Mouse (Mus musculus): ENCODE data around the gene Palm. TPM values are rescaled to one million over a fixed set of nuclear protein-coding genes. Genes with fewer than 3 reads are reported as not detected.

Gene Palm
- total RNA-seq, 2 experiments from 2014 or later = 75.4 to 93.7 TPM

DNA sequence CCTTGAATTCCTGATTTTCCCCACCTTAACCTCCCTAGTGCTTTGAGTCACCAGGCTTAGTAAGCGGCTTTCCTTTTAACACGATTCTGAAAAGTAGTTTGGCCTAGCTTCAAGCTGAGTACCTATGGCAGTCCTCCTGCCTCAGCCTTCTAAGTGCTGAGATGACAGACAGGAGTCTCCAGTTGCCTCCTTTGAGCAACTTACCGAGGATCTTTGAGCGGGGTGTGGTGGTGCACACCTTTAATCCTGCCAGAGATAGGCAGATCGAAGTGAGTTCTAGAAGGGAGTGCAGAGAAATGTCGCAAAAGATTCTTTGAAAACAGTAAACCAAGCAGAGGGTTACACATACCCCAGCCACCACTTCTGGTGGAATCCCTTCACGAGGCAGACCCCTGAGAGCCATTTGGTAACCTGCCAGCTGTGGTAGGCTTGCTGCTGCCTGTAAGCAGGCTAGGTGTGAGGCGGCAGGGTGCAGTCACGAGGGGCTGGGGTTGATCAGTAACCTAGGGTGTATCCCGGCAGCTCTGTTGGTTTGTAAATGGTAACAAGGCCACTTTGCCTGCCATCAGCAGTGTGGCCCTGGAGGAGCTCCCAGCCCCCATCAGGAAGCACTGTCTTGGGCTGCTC, 62.3 kb downstream of the Palm start:
- peak in 1 of 2 experiments; percentile 58 for DNase-seq

DNA sequence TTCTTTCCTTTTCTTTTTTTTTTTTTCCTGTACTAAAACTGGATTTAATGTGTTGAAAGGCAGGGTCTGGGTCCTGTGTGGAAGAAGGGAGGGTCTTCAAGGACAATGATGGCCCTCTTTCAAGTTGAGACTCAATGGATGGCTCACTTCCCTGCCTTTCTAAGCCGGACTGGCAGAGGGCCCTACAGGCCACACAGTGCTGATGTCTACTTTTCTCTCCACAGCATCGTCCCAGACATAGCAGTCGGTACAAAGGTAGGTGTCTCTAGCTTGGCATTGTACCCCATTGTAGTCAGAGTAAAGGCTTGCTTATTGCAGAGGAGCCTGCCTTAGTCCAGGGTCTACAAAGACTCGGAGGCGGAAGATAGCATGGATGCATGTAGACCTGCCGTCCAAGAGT, 62.9 kb downstream of the Palm start:
- no peak for DNase-seq

DNA sequence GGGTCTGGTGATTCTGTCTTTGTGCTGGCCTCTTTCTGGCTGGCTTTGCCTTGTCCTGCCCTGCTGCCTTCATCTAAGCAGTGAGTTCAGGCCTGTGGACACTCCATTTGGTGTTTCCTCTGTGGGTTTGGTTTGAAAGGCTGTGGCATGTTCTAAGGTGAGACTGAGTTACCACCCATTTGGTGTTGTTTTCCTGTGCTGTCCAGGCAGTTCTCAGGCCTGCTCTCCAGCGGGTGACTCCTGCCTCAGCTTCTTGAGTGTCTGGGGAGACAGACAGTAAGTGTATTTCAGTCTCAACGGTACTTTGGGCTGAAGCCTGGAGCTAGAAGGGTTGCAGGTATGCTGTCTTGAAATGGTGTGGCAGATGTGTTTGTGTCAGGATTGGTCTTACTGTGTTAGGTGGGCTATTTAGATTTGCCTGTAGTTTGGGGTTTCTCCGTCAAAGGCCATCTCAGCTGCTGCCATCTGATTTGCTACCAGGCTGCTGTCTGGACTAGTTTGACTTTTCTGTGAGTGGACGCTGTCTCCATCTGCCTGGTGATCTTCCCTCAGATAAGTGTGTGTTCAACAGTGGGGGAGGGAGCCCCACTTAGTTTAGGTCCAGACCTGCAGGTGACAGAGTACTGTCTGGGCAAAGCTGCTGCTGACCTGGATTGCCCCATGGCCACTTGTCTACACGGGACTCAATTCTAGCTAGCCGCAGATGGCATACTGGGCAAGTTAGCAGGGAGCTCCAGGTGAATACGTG, 63.5 kb downstream of the Palm start:
- no peak for DNase-seq

DNA sequence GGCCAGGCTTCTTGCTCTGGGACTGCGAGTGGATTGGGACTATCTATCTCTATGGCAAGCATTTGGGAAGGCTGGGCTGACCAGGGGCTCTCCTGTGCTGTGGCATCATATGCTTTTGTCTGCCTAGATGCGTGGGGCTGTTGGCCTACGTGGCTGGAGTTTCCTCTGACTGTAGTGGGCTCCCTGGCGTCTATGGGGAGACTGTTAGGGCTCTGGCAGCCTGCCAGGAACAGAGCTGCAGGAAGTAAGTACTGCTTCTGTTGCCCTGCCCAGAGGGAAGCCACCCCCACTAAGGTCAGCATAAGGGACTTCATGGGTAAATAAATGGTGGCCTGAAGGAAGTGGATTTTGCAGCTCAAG, 64.1 kb downstream of the Palm start:
- DNase-seq = peak; percentile 73 to 87

DNA sequence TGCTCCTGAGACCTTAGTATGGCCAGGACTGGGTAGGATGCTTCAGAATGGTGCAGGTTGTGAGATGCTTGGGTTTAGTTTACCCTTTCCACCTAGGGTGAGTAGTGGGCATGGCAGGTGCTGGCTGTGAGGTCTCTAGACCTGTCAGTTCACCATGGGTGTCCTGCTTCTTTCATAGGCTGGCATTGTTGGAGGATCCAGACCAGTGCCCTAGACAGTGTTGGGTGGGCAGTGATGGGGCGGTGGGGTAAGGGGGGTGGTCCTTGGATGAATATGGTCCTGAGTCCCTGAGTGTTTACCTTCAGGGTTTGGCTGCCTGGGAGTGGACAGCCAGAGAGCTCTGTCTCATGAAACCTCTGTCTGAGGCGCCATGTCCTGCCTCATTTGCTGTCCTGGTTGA, 64.5 kb downstream of the Palm start:
- no peak for DNase-seq

DNA sequence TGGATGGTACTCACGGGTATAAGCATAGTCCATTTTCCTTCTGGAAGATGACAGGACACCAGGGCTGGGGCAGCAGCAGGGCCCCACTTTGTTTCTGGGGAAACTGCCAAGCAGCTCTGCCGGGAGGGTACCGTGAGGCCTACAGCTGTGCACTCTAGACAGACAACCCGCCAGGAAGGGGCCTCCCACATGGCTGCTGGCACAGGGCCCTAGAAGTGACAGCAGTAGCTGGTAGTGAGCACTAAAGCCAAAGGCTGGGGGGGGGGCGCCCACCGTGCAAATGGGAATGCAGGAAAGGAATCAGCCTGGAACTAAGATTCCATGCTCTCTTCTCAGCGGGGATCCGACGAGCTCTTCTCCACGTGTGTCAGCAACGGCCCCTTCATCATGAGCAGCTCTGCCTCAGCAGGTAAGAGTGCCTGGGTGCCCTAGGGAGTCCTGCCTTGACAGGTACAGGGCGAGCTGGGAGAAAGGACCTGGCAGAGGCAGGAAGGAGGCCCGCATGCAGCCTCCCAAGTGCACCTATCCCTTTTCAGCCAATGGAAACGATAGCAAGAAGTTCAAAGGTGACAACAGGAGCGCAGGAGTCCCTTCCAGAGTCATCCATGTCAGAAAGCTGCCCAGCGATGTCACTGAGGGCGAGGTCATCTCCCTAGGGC, 65.2 kb downstream of the Palm start:
- DNase-seq = peak; percentile 71 to 84

DNA sequence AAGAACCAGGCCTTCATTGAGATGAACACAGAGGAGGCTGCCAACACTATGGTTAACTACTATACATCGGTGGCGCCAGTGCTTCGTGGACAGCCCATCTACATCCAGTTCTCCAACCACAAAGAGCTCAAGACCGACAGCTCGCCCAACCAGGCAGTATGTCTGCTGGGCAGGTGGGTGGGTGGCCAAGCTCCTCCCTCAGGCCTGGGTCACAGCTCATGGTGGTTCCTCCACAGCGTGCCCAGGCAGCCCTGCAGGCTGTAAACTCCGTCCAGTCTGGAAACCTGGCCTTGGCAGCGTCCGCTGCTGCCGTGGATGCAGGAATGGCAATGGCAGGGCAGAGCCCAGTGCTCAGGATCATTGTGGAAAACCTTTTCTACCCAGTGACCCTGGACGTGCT, 65.7 kb downstream of the Palm start:
- no peak for DNase-seq

DNA sequence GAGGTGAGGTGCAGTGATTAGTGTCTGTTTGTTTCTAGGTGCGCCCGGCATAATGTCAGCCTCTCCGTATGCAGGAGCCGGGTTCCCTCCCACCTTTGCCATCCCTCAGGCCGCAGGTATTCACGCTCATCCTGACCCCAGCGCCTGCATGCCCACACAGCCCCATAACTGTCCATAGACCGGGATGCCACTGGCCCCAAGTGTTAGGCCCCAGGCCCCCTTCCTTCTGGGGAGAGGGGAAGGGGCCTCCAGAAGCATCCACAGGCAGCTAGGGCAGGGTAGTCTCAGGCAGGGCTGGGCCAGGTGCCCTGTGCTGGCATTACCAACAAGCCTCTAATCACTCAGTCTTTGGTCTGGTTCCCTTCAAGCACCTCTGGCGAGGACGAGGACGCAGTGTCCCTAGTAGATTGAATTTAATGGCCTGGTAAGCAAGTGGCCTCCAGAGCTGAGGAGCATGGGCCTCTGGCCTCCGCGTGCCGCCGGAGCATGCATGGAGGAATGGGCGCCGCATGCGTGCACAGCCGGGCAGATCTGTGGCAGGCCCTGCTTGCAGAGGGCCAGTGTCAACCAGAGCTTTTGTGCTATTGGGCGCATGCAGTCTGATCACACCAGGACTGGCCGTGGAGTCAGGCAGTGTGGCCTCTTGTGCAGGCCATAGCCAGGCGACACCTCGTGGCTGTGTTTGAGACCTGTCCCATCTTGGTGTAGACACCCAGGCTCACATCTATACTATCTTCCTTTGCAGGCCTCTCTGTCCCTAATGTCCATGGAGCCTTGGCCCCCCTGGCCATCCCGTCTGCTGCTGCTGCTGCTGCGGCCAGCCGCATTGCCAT, 66.9 kb downstream of the Palm start:
- DNase-seq = no peak

DNA sequence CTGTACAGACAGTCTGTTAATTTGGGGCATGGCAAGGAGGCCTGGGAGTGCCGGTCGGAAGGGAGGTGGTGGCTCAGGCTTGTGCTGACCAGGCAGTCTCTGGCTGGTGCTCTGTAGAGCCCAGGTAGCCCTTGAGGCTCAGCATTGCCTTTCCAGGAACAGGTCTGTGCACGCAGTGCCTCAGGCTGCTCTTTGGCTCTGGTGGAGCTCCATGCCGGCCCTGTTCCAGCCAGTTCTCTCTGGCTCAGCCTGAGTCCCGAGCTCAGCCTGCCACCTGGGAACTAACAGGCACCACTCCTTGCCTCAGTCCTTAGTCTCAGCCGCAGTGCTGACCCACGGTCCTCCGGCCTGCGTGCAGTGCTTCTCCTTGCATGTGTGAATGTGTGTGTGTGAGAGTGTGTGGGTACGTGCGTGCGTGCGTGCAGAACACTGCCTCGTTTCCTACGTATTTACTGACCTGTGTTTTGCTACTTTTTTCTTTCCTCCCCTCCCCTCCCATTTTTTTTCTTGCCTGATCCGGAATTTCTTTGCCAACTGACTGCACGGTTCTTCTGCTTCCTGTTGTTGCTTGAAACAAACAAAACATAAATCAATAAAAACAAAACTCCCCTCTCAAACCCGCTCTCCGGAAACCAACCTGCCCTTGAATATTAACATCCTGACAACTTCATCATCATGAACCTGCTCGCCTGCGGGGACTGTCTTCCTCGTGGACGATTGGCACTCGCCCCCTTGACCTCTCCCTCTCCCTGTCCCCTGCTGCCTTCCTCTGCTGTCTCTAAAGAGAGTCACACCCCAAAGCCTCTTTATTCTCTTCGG, 68.1 kb downstream of the Palm start:
- DNase-seq = no peak

DNA sequence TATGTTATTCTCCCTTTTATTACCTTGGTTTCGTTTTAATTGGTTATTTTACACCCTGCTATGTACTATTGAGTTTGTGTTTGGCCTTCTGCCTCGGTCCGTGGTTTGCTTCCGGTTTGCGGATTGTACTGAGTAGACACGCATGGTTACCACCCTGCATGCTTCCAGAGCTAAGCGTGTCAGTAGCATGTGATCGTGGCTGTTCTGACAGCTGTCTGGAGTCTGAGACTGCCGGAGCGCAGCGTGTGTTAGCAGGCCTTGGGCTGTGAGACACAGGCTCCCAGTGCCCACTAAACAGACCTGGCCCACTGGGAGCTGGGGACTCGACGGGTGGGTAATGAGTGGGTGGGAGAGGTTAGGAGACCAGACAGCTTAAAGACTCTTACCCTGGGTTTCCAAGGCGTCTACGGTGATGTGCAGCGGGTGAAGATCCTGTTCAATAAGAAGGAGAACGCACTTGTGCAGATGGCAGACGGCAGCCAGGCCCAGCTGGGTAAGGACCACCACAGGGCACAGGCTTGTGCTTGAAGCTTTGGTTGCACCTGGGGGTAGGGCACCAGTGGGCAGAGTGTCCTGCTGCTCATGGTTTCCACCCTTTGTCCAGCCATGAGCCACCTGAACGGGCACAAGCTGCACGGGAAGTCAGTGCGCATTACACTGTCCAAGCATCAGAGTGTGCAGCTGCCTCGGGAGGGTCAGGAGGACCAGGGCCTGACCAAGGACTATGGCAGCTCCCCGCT, 68.8 kb downstream of the Palm start:
- DNase-seq = no peak

DNA sequence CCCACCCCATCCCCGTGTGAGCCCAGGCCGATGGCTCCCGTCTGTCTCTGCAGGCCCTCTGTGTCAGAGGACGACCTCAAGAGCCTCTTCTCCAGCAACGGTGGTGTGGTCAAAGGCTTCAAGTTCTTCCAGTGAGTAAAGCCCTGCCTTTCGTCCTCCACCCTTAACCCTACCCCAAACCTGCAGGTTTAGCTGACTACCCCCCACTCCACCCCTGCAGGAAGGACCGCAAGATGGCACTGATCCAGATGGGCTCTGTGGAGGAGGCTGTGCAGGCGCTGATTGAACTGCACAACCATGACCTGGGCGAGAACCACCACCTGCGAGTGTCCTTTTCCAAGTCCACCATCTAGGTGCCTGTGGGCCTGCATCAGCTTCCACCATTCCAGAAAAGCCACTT, 69.6 kb downstream of the Palm start:
- DNase-seq = no peak

DNA sequence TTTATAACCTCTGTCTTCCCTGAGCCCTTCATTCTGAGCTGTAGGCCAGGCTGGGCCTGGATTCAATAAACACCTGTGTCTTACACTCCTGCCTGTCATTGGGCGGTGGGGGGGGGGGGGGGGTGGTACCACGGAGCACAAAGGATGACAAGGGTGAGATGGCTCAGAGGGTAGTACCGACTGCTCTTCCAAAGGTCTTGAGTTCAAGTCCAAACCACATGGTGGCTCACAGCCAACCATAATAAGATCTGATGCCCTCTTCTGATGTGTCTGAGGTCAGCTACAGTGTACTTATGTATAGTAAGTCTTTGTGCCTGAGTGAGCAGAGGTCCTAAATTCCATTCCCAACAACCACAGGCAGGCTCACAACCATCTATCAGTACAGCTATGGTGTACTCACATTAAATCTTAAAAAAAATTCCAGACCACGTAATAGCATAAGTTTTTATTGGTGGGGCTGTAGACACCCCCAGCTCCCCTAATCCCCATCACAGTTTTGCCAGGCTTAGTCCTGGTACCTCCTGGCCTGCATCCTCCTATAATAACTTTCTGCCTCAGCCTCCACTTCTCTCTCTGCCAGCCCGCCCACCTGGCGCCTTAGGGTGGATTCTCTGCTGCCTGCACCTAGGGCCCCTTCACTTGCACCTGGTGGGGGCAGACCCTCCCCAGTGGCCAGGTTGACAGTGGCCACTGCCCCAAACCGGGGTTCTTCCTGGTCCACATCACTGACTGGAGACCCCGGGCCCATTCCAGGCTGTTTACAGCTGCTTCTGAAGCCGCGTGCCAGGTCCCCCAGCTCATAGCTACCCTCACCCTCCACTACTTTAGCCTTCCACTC, 71.2 kb downstream of the Palm start:
- no peak for DNase-seq

DNA sequence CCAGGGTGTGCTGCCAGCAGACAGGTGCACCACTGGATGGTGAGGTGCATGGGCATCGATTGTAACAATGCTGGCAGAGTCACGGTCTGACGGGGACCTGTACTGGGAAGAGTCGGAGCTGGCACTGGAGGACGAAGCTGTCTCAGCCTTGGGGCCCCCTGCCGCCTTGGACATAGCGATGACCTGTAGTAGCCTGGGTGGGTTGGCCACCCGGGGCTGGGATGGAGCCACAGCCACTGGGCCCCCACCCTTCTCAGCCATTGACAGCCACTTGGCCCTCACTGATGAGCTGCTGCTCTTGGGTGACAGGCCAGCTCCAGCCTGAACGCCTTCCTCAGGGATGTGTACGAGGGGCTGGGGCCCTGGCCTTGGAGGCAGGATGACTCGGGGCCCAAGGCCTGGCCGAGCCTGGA, 71.8 kb downstream of the Palm start:
- peak in 1 of 2 experiments; percentile 32 for DNase-seq

DNA sequence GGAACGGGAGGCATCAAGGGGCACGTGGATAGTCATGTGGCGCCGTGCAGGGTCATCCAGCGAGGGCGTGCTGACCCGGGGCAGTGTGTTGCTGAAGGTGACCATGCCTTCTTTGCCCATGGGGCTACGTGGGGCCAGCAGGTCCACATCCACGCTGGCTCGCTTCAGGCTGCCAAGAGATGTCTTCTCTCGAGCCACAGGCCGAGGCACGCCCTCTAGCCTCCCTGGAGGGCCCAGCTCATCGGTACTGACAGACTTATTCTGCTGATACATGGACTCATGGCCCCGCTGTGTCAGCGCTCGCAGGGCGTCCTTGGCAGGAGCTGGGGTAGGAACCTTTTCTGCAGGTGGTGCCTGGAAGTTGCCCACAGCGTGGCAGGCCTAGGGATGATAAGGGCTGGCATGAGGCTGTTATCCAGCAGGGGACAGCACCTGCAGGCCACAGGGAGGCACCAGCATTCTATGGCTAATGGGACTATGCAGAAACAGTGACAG, 72.5 kb downstream of the Palm start:
- peak; percentile 53 to 72 for DNase-seq

DNA sequence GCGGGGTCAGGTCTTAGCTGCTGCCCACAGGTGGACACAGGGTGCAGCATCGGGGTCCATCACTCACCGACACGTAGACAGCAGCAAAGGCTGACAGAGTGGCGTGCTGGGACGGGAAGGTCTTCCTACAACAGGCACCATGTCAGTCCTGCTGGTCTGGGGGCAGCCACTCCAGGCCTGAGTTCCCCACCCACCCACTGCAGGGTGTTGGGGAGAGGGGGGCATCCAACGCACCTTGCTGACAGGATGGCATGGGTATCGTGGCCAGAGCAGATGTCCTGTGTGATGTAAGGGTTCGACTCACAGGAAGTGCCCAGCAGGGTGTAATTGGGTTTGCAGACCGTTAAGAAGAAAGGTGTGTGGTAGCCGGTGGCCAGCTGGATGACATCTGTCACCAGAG, 73.2 kb downstream of the Palm start:
- DNase-seq = no peak
